Mouse (Mus musculus): ENCODE results near the gene Nelfb. TPM values are rescaled to one million over a fixed set of nuclear protein-coding genes. Genes with fewer than 3 reads are reported as not detected.

Nelfb gene
- polyA plus RNA-seq, 1 experiment from 2014 or later, result 99.8 TPM

- ATAC-seq (ENCODE audit: insufficient read depth, low FRiP score, low TSS enrichment) (no peak), DNase-seq (ENCODE audit: low spot score) (no peak)
- Histone ChIP-seq H3K36me3 (ENCODE audit: control insufficient read depth, insufficient read depth, low read length) (no peaks in the 10 kb centered on the region), H3K9me3 (ENCODE audit: control insufficient read depth, low read length) (no peaks in the 10 kb centered on the region), H3K9ac (ENCODE audit: low read length) (no peak overlapping the region), H3K4me1 (ENCODE audit: control insufficient read depth, insufficient read depth, low read length) (no peaks in the 10 kb centered on the region), H3K4me2 (ENCODE audit: low read depth) (no peak overlapping the region), H3K27me3 (ENCODE audit: control insufficient read depth, insufficient read depth, low read length) (no peaks in the 10 kb centered on the region), H3K4me3 (ENCODE audit: low read depth, low read length) (no peak overlapping the region), H3K27ac (ENCODE audit: low read depth, low read length) (no peak overlapping the region)
- WGBS, result 73% methylated on average over 5 of the region's 5 CpGs
Observed at GRCm38 (mm10) chr2:25234551-25235220, 23.4 kb upstream of the Nelfb start.

- H3K4me1 ChIP-seq (ENCODE audit: control insufficient read depth, insufficient read depth, low read length), result no peaks in the 10 kb centered on the region
- H3K4me3 ChIP-seq (ENCODE audit: low read depth, low read length), result no peak within 1 kb of the TSS
- H3K27ac ChIP-seq (ENCODE audit: low read depth, low read length), result no peak within 1 kb of the TSS
- ATAC-seq (ENCODE audit: insufficient read depth, low FRiP score, low TSS enrichment) (no peak), DNase-seq (ENCODE audit: low spot score) (no peak)
- H3K36me3 ChIP-seq (ENCODE audit: control insufficient read depth, insufficient read depth, low read length), result no peaks in the 10 kb centered on the region
- no peak within 1 kb of the TSS for H3K9ac ChIP-seq (ENCODE audit: low read length)
- WGBS, result 82% methylated on average over 3 of the region's 3 CpGs
- no peaks in the 10 kb centered on the region for H3K27me3 ChIP-seq (ENCODE audit: control insufficient read depth, insufficient read depth, low read length)
- H3K4me2 ChIP-seq (ENCODE audit: low read depth), result no peak within 1 kb of the TSS
- no peaks in the 10 kb centered on the region for H3K9me3 ChIP-seq (ENCODE audit: control insufficient read depth, low read length)
Observed at GRCm38 (mm10) chr2:25234050-25234449, 22.8 kb upstream of the Nelfb start, which contains the start of gene Slc34a3. TSS of gene Slc34a3 (minus strand) at chr2:25234364.

GRCm38 (mm10) chr2:25233421-25233820 is 22.1 kb upstream of the Nelfb start:
- H3K9ac ChIP-seq (ENCODE audit: low read length), result no peak overlapping the region
- no peaks in the 10 kb centered on the region for H3K27me3 ChIP-seq (ENCODE audit: control insufficient read depth, insufficient read depth, low read length)
- DNase-seq (ENCODE audit: low spot score) (no peak), ATAC-seq (ENCODE audit: insufficient read depth, low FRiP score, low TSS enrichment) (no peak)
- H3K4me3 ChIP-seq (ENCODE audit: low read depth, low read length), result no peak overlapping the region
- H3K36me3 ChIP-seq (ENCODE audit: control insufficient read depth, insufficient read depth, low read length), result no peaks in the 10 kb centered on the region
- no peak overlapping the region for H3K27ac ChIP-seq (ENCODE audit: low read depth, low read length)
- 78% methylated on average over 4 of the region's 4 CpGs for WGBS
- H3K4me1 ChIP-seq (ENCODE audit: control insufficient read depth, insufficient read depth, low read length), result no peaks in the 10 kb centered on the region
- H3K4me2 ChIP-seq (ENCODE audit: low read depth), result no peak overlapping the region
- H3K9me3 ChIP-seq (ENCODE audit: control insufficient read depth, low read length), result no peaks in the 10 kb centered on the region

- Histone ChIP-seq H3K4me2 (ENCODE audit: low read depth) (no peak overlapping the region), H3K27ac (ENCODE audit: low read depth, low read length) (no peak overlapping the region), H3K9ac (ENCODE audit: low read length) (no peak overlapping the region), H3K27me3 (ENCODE audit: control insufficient read depth, insufficient read depth, low read length) (no peaks in the 10 kb centered on the region), H3K4me1 (ENCODE audit: control insufficient read depth, insufficient read depth, low read length) (no peaks in the 10 kb centered on the region), H3K36me3 (ENCODE audit: control insufficient read depth, insufficient read depth, low read length) (no peaks in the 10 kb centered on the region), H3K4me3 (ENCODE audit: low read depth, low read length) (no peak overlapping the region), H3K9me3 (ENCODE audit: control insufficient read depth, low read length) (no peaks in the 10 kb centered on the region)
- ATAC-seq (ENCODE audit: insufficient read depth, low FRiP score, low TSS enrichment), result no peak
- DNase-seq (ENCODE audit: low spot score), result no peak
- WGBS, result 54% methylated on average over 12 of the region's 12 CpGs
Observed at GRCm38 (mm10) chr2:25231038-25231437, 19.7 kb upstream of the Nelfb start.

GRCm38 (mm10) chr2:25230581-25230980 is 19.3 kb upstream of the Nelfb start:
- Histone ChIP-seq H3K4me2 (ENCODE audit: low read depth) (no peak overlapping the region), H3K4me1 (ENCODE audit: control insufficient read depth, insufficient read depth, low read length) (peaks cover under 1% of the 10 kb centered on the region; the same call in 1 of the 2 replicates), H3K9ac (ENCODE audit: low read length) (no peak overlapping the region), H3K27ac (ENCODE audit: low read depth, low read length) (no peak overlapping the region), H3K4me3 (ENCODE audit: low read depth, low read length) (no peak overlapping the region), H3K9me3 (ENCODE audit: control insufficient read depth, low read length) (no peaks in the 10 kb centered on the region), H3K27me3 (ENCODE audit: control insufficient read depth, insufficient read depth, low read length) (no peaks in the 10 kb centered on the region), H3K36me3 (ENCODE audit: control insufficient read depth, insufficient read depth, low read length) (no peaks in the 10 kb centered on the region)
- WGBS, result 91% methylated on average over 7 of the region's 7 CpGs
- ATAC-seq (ENCODE audit: insufficient read depth, low FRiP score, low TSS enrichment) (no peak), DNase-seq (ENCODE audit: low spot score) (no peak)

GRCm38 (mm10) chr2:25229582-25229981 is 18.3 kb upstream of the Nelfb start:
- H3K4me1 ChIP-seq (ENCODE audit: control insufficient read depth, insufficient read depth, low read length), result peaks cover 5% of the 10 kb centered on the region; the same call in 1 of the 2 replicates
- H3K36me3 ChIP-seq (ENCODE audit: control insufficient read depth, insufficient read depth, low read length), result no peaks in the 10 kb centered on the region
- DNase-seq (ENCODE audit: low spot score) (no peak), ATAC-seq (ENCODE audit: insufficient read depth, low FRiP score, low TSS enrichment) (no peak)
- H3K9me3 ChIP-seq (ENCODE audit: control insufficient read depth, low read length), result no peaks in the 10 kb centered on the region
- no peak overlapping the region for H3K4me2 ChIP-seq (ENCODE audit: low read depth)
- no peak overlapping the region for H3K4me3 ChIP-seq (ENCODE audit: low read depth, low read length)
- 83% methylated on average over 5 of the region's 5 CpGs for WGBS
- H3K9ac ChIP-seq (ENCODE audit: low read length), result no peak overlapping the region
- H3K27me3 ChIP-seq (ENCODE audit: control insufficient read depth, insufficient read depth, low read length), result no peaks in the 10 kb centered on the region
- H3K27ac ChIP-seq (ENCODE audit: low read depth, low read length), result no peak overlapping the region

- DNase-seq (ENCODE audit: low spot score) (no peak), ATAC-seq (ENCODE audit: insufficient read depth, low FRiP score, low TSS enrichment) (no peak)
- Histone ChIP-seq H3K4me1 (ENCODE audit: control insufficient read depth, insufficient read depth, low read length) (peaks cover 5% of the 10 kb centered on the region; the same call in 1 of the 2 replicates), H3K4me3 (ENCODE audit: low read depth, low read length) (0 out of 2 replicates have a peak overlapping the region, but pooled peaks have one; percentile 4), H3K9ac (ENCODE audit: low read length) (no peak overlapping the region), H3K27ac (ENCODE audit: low read depth, low read length) (no peak overlapping the region), H3K36me3 (ENCODE audit: control insufficient read depth, insufficient read depth, low read length) (no peaks in the 10 kb centered on the region), H3K27me3 (ENCODE audit: control insufficient read depth, insufficient read depth, low read length) (no peaks in the 10 kb centered on the region), H3K9me3 (ENCODE audit: control insufficient read depth, low read length) (no peaks in the 10 kb centered on the region), H3K4me2 (ENCODE audit: low read depth) (no peak overlapping the region)
- WGBS, result 70% methylated on average over 6 of the region's 6 CpGs
Observed at GRCm38 (mm10) chr2:25228995-25229530, 17.8 kb upstream of the Nelfb start.

- Histone ChIP-seq H3K4me1 (ENCODE audit: control insufficient read depth, insufficient read depth, low read length) (peaks cover 7% of the 10 kb centered on the region), H3K4me3 (ENCODE audit: low read depth, low read length) (0 out of 2 replicates have a peak overlapping the region, but pooled peaks have one; percentile 4), H3K36me3 (ENCODE audit: control insufficient read depth, insufficient read depth, low read length) (no peaks in the 10 kb centered on the region), H3K27ac (ENCODE audit: low read depth, low read length) (no peak overlapping the region), H3K9me3 (ENCODE audit: control insufficient read depth, low read length) (no peaks in the 10 kb centered on the region), H3K9ac (ENCODE audit: low read length) (no peak overlapping the region), H3K4me2 (ENCODE audit: low read depth) (0 out of 2 replicates have a peak overlapping the region, but pooled peaks have one; percentile 27), H3K27me3 (ENCODE audit: control insufficient read depth, insufficient read depth, low read length) (no peaks in the 10 kb centered on the region)
- DNase-seq (ENCODE audit: low spot score), result peak; percentile 83
- WGBS, result under 1% methylated on average over 7 of the region's 7 CpGs
- ATAC-seq (ENCODE audit: insufficient read depth, low FRiP score, low TSS enrichment), result no peak
Observed at GRCm38 (mm10) chr2:25228431-25228889, 17.2 kb upstream of the Nelfb start.

GRCm38 (mm10) chr2:25227406-25227805 is 16.1 kb upstream of the Nelfb start:
- no peak overlapping the region for H3K4me3 ChIP-seq (ENCODE audit: low read depth, low read length)

More at GRCm38 (mm10) chr2:25227406-25227805, 16.1 kb upstream of the Nelfb start:
- H3K9ac ChIP-seq (ENCODE audit: low read length), result no peak overlapping the region
- DNase-seq (ENCODE audit: low spot score) (no peak), ATAC-seq (ENCODE audit: insufficient read depth, low FRiP score, low TSS enrichment) (no peak)
- WGBS, result 87% methylated on average over 4 of the region's 4 CpGs
- no peaks in the 10 kb centered on the region for H3K36me3 ChIP-seq (ENCODE audit: control insufficient read depth, insufficient read depth, low read length)
- H3K27ac ChIP-seq (ENCODE audit: low read depth, low read length), result no peak overlapping the region
- H3K27me3 ChIP-seq (ENCODE audit: control insufficient read depth, insufficient read depth, low read length), result no peaks in the 10 kb centered on the region
- H3K4me1 ChIP-seq (ENCODE audit: control insufficient read depth, insufficient read depth, low read length), result peaks cover 11% of the 10 kb centered on the region
- no peaks in the 10 kb centered on the region for H3K9me3 ChIP-seq (ENCODE audit: control insufficient read depth, low read length)
- no peak overlapping the region for H3K4me2 ChIP-seq (ENCODE audit: low read depth)
